Mouse (Mus musculus): ENCODE measurements around the gene Wdr75.

DNA sequence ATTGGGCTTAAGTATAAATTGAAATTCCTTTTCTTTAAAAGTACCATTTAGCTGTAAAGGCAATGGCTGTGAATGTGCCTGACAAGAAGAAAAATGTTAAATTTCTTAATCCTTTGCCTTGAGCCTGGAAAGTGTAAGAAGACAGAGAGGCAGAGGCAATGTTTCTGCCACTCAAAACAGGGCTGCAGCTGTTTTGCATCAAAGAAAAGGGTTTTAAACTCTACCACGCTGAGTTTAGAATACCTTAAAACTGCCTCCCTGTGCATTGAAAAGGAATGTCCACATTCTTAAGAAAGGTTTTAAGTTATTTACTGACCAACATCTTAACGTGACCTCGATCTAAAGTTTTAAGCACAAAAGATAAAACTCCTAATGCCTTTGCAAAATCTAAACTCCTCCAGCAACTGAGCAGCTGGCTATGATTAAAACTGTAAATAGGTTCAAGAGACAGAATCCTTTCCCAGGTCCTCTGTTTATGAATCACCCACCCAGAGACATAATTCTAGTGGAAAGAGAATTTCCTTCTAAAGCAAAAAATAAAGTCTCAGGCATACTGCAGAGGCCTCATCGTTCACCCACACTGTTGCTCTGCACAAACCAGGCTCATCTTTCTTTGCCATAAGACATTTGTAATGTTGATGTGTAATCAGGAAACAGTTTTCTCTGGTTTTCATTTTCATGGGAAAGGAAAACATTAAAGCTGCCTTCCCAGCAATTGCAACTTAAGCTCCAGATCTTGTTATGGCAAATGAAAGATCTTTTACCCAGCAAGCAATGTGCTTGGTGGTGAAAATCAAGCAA lies 34.1 kb upstream of the Wdr75 start:
- no peak for TF ChIP-seq EP300 (optimal IDR thresholded peaks at IDR 0.05)
- no peak for TF ChIP-seq CTCF (IDR thresholded peaks at IDR 0.05; ENCODE audit: low read depth)

All from stomach, postnatal 0 days (tissue).